Mouse (Mus musculus) intestine, postnatal 0 days (tissue): ENCODE data around the gene Rassf3. TPM values are rescaled to one million over a fixed set of nuclear protein-coding genes. Genes with fewer than 3 reads are reported as not detected.

Source experiments
- ATAC-seq: fragments of 200-750 bp; cut with Nextera tagmentation; 2 replicates; pipeline ENCODE4 v1.8.0; 2017; ENCODE audit warnings: mild to moderate bottlenecking, moderate TSS enrichment, moderate library complexity
- H3K27ac ChIP-seq: fragments of 300-500 bp; sonication (generic); 2 replicates; pipeline ENCODE4 v1.5.1; 2014; ENCODE audit warnings: mild to moderate bottlenecking, low read depth, low read length, moderate library complexity
- H3K27me3 ChIP-seq: fragments of 300-500 bp; sonication (generic); replicated peaks from 2 replicates; pipeline ENCODE4 v1.6.1; 2014; ENCODE audit warnings: low read length, mixed read lengths; ENCODE audit not compliant: control insufficient read depth, insufficient read depth
- H3K36me3 ChIP-seq: fragments of 300-500 bp; sonication (generic); 2 replicates; pipeline ENCODE4 v1.6.1; 2014; ENCODE audit warnings: mild to moderate bottlenecking, moderate library complexity; ENCODE audit not compliant: control insufficient read depth, insufficient read depth
- H3K4me1 ChIP-seq: fragments of 300-500 bp; sonication (generic); replicated peaks from 2 replicates; pipeline ENCODE4 v1.6.1; 2014; ENCODE audit warnings: antibody characterized with exemption, low read length, mixed read lengths; ENCODE audit not compliant: control insufficient read depth, insufficient read depth
- H3K4me2 ChIP-seq: fragments of 300-500 bp; sonication (generic); replicated peaks from 2 replicates; pipeline ENCODE4 v1.6.1; 2014; ENCODE audit warnings: low read depth, mild to moderate bottlenecking, moderate library complexity
- H3K4me3 ChIP-seq: fragments of 300-500 bp; sonication (generic); 2 replicates; pipeline ENCODE4 v1.5.1; 2014; ENCODE audit warnings: low read depth, low read length
- H3K9ac ChIP-seq: fragments of 300-500 bp; sonication (generic); 2 replicates; pipeline ENCODE4 v1.6.1; 2014; ENCODE audit warnings: mild to moderate bottlenecking, low read depth, low read length
- H3K9me3 ChIP-seq: fragments of 300-500 bp; sonication (generic); 2 replicates; pipeline ENCODE4 v1.6.1; 2016; ENCODE audit warnings: mixed run types; ENCODE audit not compliant: control insufficient read depth
- CTCF ChIP-seq: sonication (generic); IDR thresholded peaks from 2 replicates; pipeline ENCODE4 v1.5.1; 2016; ENCODE audit warnings: low read depth, mild to moderate bottlenecking, control low read depth, antibody characterized with exemption, moderate library complexity
- WGBS: fragments of 180-500 bp; shearing (Covaris S2); extraction: QIAGEN DNeasy Blood & Tissue Kit; methylation state at CpG from one replicate; pipeline ENCODE4 v1.1.7; 2014; 5-methylcytosine and 5-hydroxymethylcytosine counted together
- polyA plus RNA-seq: library from polyadenylated mRNA; unstranded; fragments of >200 nt; fragmentation: Nextera tagmentation; extraction: Ambion mirVana; gene quantifications from 2 replicates; pipeline ENCODE4 v1.2.1, GENCODE M21; 2015

The Rassf3 gene
- polyA plus RNA-seq, 1 experiment from 2014 or later: 16.7 TPM

DNA sequence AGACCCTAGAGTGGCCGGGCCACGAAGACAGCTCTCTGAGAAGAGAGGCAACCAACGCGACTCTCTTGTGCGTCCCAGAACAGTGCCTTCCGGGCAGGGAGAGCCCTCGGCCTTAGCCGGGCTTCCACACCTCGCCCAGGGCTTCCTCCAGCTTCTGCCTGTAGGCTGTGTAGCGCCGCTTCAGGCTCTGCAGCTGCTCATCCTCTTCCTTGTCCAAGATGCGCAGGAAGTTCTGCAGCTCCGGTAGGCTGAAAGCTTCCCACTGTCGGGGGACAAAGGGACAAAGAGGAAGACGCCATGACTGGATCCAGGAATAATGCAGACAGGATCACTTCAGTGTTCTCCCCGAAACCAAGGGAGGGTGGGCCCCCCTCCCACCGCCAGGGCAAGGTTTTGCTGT lies 63.3 kb downstream of the Rassf3 start:
- no peaks in the 10 kb centered on the region for H3K9me3 ChIP-seq
- WGBS: 84% methylated on average over 17 of the region's 17 CpGs
- no peak overlapping the region for H3K9ac ChIP-seq
- H3K4me3 ChIP-seq: no peak overlapping the region
- H3K4me2 ChIP-seq: no peak overlapping the region
- H3K27ac ChIP-seq: no peak overlapping the region
- peak; percentile 8; the same call in 1 of the 2 replicates for TF ChIP-seq CTCF
- no peak for ATAC-seq
- H3K27me3 ChIP-seq: no peaks in the 10 kb centered on the region
- H3K4me1 ChIP-seq: no peaks in the 10 kb centered on the region
- peaks cover 52% of the 10 kb centered on the region for H3K36me3 ChIP-seq

DNA sequence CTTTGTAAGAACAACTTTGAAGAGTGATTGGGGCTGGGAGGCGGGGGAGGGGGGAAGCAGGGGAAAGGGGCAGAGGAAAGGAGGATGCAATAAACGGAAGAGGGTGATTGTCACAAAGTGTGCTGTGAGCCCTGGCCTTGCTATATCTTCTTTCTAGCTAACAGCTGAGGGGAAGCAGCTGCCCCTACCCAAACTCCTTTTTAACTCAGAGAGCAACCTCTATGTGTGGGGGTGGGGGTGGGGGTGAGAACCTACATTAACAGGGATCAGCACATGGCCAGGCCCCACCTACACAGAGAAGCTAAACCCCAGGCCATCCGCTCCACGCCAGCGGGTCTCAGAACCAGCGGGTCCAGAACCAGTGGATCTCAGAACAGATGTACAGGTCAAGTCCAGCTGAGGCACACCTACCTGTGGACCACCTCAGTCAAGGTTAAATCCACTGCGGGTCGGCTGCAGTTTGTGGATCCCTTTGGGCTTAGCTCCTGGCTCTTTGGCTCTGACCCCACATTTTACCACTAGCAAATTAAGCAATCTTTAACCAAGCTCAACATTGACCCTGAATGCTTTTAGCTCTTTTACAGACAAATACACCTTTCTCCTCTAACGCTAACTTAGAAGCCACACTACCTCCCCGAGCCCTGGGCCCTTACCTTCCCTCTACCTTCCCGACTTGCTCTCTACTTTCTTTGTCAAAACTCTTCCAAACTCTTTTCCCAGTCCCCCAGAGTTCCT lies 64.3 kb downstream of the Rassf3 start:
- 81% methylated on average over 11 of the region's 11 CpGs for WGBS
- Histone ChIP-seq H3K4me3 (no peak overlapping the region), H3K27me3 (no peaks in the 10 kb centered on the region), H3K4me2 (no peak overlapping the region), H3K36me3 (peaks cover 52% of the 10 kb centered on the region), H3K9me3 (no peaks in the 10 kb centered on the region), H3K27ac (no peak overlapping the region), H3K9ac (no peak overlapping the region), H3K4me1 (no peaks in the 10 kb centered on the region)
- TF ChIP-seq CTCF: no peak
- no peak for ATAC-seq

DNA sequence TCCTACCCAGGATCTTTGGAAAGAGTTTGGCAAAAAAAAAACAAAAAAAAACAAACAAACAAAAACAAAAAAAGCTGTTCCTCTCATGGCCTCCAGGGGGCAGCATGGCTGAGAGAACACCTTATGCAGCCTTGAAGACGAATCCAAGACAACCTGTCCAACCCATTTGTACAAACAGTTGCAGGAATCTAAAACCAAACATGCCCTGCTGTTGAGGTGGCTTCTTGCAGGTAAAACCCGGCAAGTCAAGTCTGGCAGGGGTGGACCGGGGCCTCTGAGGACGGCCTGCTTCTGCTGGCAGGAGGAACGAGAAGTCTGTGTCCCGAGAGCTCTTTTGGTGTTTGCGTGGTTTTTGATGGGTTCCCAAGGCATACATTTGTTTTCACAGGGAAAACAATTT lies 66.4 kb downstream of the Rassf3 start:
- no peak overlapping the region for H3K4me3 ChIP-seq
- 55% methylated on average over 7 of the region's 7 CpGs for WGBS
- TF ChIP-seq CTCF: peak; percentile 86

GRCm38 (mm10) chr10:121403946-121404345 lies 72.2 kb downstream of the Rassf3 start:
- H3K36me3 ChIP-seq: no peaks in the 10 kb centered on the region
- no peak overlapping the region for H3K9ac ChIP-seq
- no peaks in the 10 kb centered on the region for H3K9me3 ChIP-seq
- no peaks in the 10 kb centered on the region for H3K27me3 ChIP-seq
- no peak overlapping the region for H3K27ac ChIP-seq
- no peak overlapping the region for H3K4me3 ChIP-seq
- no peak for TF ChIP-seq CTCF
- H3K4me2 ChIP-seq: no peak overlapping the region
- no peak for ATAC-seq
- no peaks in the 10 kb centered on the region for H3K4me1 ChIP-seq
- 81% methylated on average over 6 of the region's 9 CpGs for WGBS

More for the DNA sequence above, 66.4 kb downstream of the Rassf3 start:
- Histone ChIP-seq H3K27ac (no peak overlapping the region), H3K36me3 (peaks cover 38% of the 10 kb centered on the region), H3K27me3 (no peaks in the 10 kb centered on the region), H3K4me1 (no peaks in the 10 kb centered on the region), H3K9ac (no peak overlapping the region), H3K4me2 (no peak overlapping the region), H3K9me3 (no peaks in the 10 kb centered on the region)
- no peak for ATAC-seq

- WGBS: 73% methylated on average over 9 of the region's 9 CpGs
- Histone ChIP-seq H3K27ac (no peak overlapping the region), H3K36me3 (no peaks in the 10 kb centered on the region), H3K9ac (no peak overlapping the region), H3K27me3 (no peaks in the 10 kb centered on the region), H3K4me3 (no peak overlapping the region), H3K4me2 (no peak overlapping the region), H3K4me1 (no peaks in the 10 kb centered on the region), H3K9me3 (no peaks in the 10 kb centered on the region)
- ATAC-seq: no peak
- no peak for TF ChIP-seq CTCF
These were observed 73.0 kb downstream of the Rassf3 start for GRCm38 (mm10) chr10:121403104-121403503.

- WGBS: 76% methylated on average over 7 of the region's 7 CpGs
- Histone ChIP-seq H3K27me3 (no peaks in the 10 kb centered on the region), H3K4me3 (no peak overlapping the region), H3K36me3 (no peaks in the 10 kb centered on the region), H3K27ac (no peak overlapping the region), H3K4me1 (no peaks in the 10 kb centered on the region), H3K4me2 (no peak overlapping the region), H3K9me3 (no peaks in the 10 kb centered on the region), H3K9ac (no peak overlapping the region)
- ATAC-seq: no peak
- no peak for TF ChIP-seq CTCF
These were observed 75.1 kb downstream of the Rassf3 start for GRCm38 (mm10) chr10:121401005-121401404.
